Mouse (Mus musculus) heart, embryonic 13.5 days (tissue): Measurements from ENCODE around the gene Mov10l1. TPM values are rescaled to one million over a fixed set of nuclear protein-coding genes. Genes with fewer than 3 reads are reported as not detected.

Experiments used
- ATAC-seq: fragments of 200-750 bp; cut with Nextera tagmentation; 2 replicates; pipeline ENCODE4 v1.8.0; 2017; ENCODE audit warnings: moderate TSS enrichment; ENCODE audit not compliant: insufficient number of reproducible peaks, low FRiP score, low TSS enrichment; ENCODE audit errors: extremely low read depth
- H3K27ac ChIP-seq: fragments of 300-500 bp; sonication (generic); replicated peaks from 2 replicates; pipeline ENCODE4 v1.5.1; 2015; ENCODE audit warnings: moderate library complexity, mild to moderate bottlenecking, inconsistent platforms
- H3K27me3 ChIP-seq: fragments of 300-500 bp; sonication (generic); replicated peaks from 2 replicates; pipeline ENCODE4 v1.6.1; 2015; ENCODE audit warnings: mild to moderate bottlenecking, inconsistent platforms
- H3K36me3 ChIP-seq: fragments of 300-500 bp; sonication (generic); 2 replicates; pipeline ENCODE4 v1.6.1; 2015; ENCODE audit warnings: mild to moderate bottlenecking, inconsistent platforms
- H3K4me1 ChIP-seq: fragments of 300-500 bp; sonication (generic); 2 replicates; pipeline ENCODE4 v1.6.1; 2015; ENCODE audit warnings: inconsistent platforms
- H3K4me2 ChIP-seq: fragments of 300-500 bp; sonication (generic); 2 replicates; pipeline ENCODE4 v1.6.1; 2015; ENCODE audit warnings: inconsistent platforms, mild to moderate bottlenecking, moderate library complexity
- H3K4me3 ChIP-seq: fragments of 300-500 bp; sonication (generic); 2 replicates; pipeline ENCODE4 v1.5.1; 2015; ENCODE audit warnings: moderate library complexity, mild to moderate bottlenecking, inconsistent platforms
- H3K9ac ChIP-seq: fragments of 300-500 bp; sonication (generic); 2 replicates; pipeline ENCODE4 v1.6.1; 2015; ENCODE audit warnings: inconsistent platforms, mild to moderate bottlenecking, moderate library complexity
- H3K9me3 ChIP-seq: fragments of 300-500 bp; sonication (generic); 2 replicates; pipeline ENCODE4 v1.6.1; 2016; ENCODE audit warnings: inconsistent platforms
- WGBS: fragments of 180-500 bp; shearing (Covaris S2); methylation state at CpG from one replicate; pipeline ENCODE4 v1.1.7; 2015; ENCODE audit warnings: mixed read lengths; 5-methylcytosine and 5-hydroxymethylcytosine counted together
- polyA plus RNA-seq: library from polyadenylated mRNA; unstranded; fragments of >200 nt; fragmentation: Nextera tagmentation; extraction: Ambion mirVana; gene quantifications from 2 replicates; pipeline ENCODE4 v1.2.1, GENCODE M21; 2015

The Mov10l1 gene
- polyA plus RNA-seq, 1 experiment from 2014 or later: 62.8 TPM

GRCm38 (mm10) chr15:88964070-88964578 is 18.6 kb upstream of the Mov10l1 start:
- no peak overlapping the region for H3K4me3 ChIP-seq
- no peak overlapping the region for H3K27ac ChIP-seq
- H3K9ac ChIP-seq: no peak overlapping the region
- WGBS: 88% methylated on average over 2 of the region's 2 CpGs
- no peaks in the 10 kb centered on the region for H3K36me3 ChIP-seq
- no peaks in the 10 kb centered on the region for H3K9me3 ChIP-seq
- no peaks in the 10 kb centered on the region for H3K27me3 ChIP-seq
- no peak for ATAC-seq
- no peaks in the 10 kb centered on the region for H3K4me1 ChIP-seq
- no peak overlapping the region for H3K4me2 ChIP-seq

- no peaks in the 10 kb centered on the region for H3K4me1 ChIP-seq
- 79% methylated on average over 4 of the region's 4 CpGs for WGBS
- ATAC-seq: no peak
- no peaks in the 10 kb centered on the region for H3K9me3 ChIP-seq
- H3K4me3 ChIP-seq: no peak overlapping the region
- H3K9ac ChIP-seq: no peak overlapping the region
- H3K36me3 ChIP-seq: no peaks in the 10 kb centered on the region
- H3K27me3 ChIP-seq: no peaks in the 10 kb centered on the region
- no peak overlapping the region for H3K27ac ChIP-seq
- no peak overlapping the region for H3K4me2 ChIP-seq
Observed at GRCm38 (mm10) chr15:88972300-88972699, 10.4 kb upstream of the Mov10l1 start.

GRCm38 (mm10) chr15:88978281-88979137 is 4.2 kb upstream of the Mov10l1 start, which contains the start of gene Mlc1:
Gene Mlc1 (minus strand): TSS chr15:88979007.
- Histone ChIP-seq H3K27me3 (no peaks in the 10 kb centered on the region), H3K27ac (no peak within 1 kb of the TSS), H3K36me3 (no peaks in the 10 kb centered on the region), H3K9ac (no peak within 1 kb of the TSS), H3K4me1 (no peaks in the 10 kb centered on the region), H3K4me3 (no peak within 1 kb of the TSS), H3K9me3 (no peaks in the 10 kb centered on the region), H3K4me2 (no peak within 1 kb of the TSS)
- ATAC-seq: no peak
- WGBS: 69% methylated on average over 10 of the region's 10 CpGs

GRCm38 (mm10) chr15:88979138-88979446 is 3.6 kb upstream of the Mov10l1 start:
- H3K27ac ChIP-seq: no peak overlapping the region
- no peaks in the 10 kb centered on the region for H3K9me3 ChIP-seq
- H3K27me3 ChIP-seq: no peaks in the 10 kb centered on the region
- ATAC-seq: no peak
- H3K4me2 ChIP-seq: no peak overlapping the region
- WGBS: 47% methylated on average over 3 of the region's 3 CpGs
- H3K36me3 ChIP-seq: no peaks in the 10 kb centered on the region
- H3K9ac ChIP-seq: no peak overlapping the region
- no peaks in the 10 kb centered on the region for H3K4me1 ChIP-seq
- no peak overlapping the region for H3K4me3 ChIP-seq

- Histone ChIP-seq H3K9ac (no peak overlapping the region), H3K9me3 (no peaks in the 10 kb centered on the region), H3K27me3 (no peaks in the 10 kb centered on the region), H3K4me2 (no peak overlapping the region), H3K4me1 (no peaks in the 10 kb centered on the region), H3K27ac (no peak overlapping the region), H3K36me3 (no peaks in the 10 kb centered on the region), H3K4me3 (no peak overlapping the region)
- ATAC-seq: no peak
- 63% methylated on average over 2 of the region's 2 CpGs for WGBS
Observed at GRCm38 (mm10) chr15:88989236-88989635, 6.5 kb downstream of the Mov10l1 start.

- H3K4me1 ChIP-seq: no peaks in the 10 kb centered on the region
- no peaks in the 10 kb centered on the region for H3K36me3 ChIP-seq
- 70% methylated on average over 8 of the region's 8 CpGs for WGBS
- no peaks in the 10 kb centered on the region for H3K27me3 ChIP-seq
- H3K27ac ChIP-seq: no peak overlapping the region
- H3K4me2 ChIP-seq: no peak overlapping the region
- no peaks in the 10 kb centered on the region for H3K9me3 ChIP-seq
- H3K9ac ChIP-seq: no peak overlapping the region
- no peak overlapping the region for H3K4me3 ChIP-seq
- no peak for ATAC-seq
Observed at GRCm38 (mm10) chr15:88998636-88999035, 15.9 kb downstream of the Mov10l1 start.

GRCm38 (mm10) chr15:88999124-88999523 is 16.4 kb downstream of the Mov10l1 start:
- WGBS: 81% methylated on average over 2 of the region's 2 CpGs
- Histone ChIP-seq H3K4me2 (no peak overlapping the region), H3K9me3 (no peaks in the 10 kb centered on the region), H3K9ac (no peak overlapping the region), H3K4me3 (no peak overlapping the region), H3K27ac (no peak overlapping the region), H3K4me1 (no peaks in the 10 kb centered on the region), H3K27me3 (no peaks in the 10 kb centered on the region), H3K36me3 (no peaks in the 10 kb centered on the region)
- ATAC-seq: no peak

- Histone ChIP-seq H3K4me3 (no peak overlapping the region), H3K27me3 (no peaks in the 10 kb centered on the region), H3K36me3 (no peaks in the 10 kb centered on the region), H3K9ac (no peak overlapping the region), H3K4me1 (no peaks in the 10 kb centered on the region), H3K9me3 (no peaks in the 10 kb centered on the region), H3K27ac (no peak overlapping the region), H3K4me2 (no peak overlapping the region)
- WGBS: 56% methylated on average over 2 of the region's 2 CpGs
- ATAC-seq: no peak
Observed at GRCm38 (mm10) chr15:89000367-89000766, 17.7 kb downstream of the Mov10l1 start.

- H3K4me3 ChIP-seq: no peak overlapping the region
- no peak overlapping the region for H3K9ac ChIP-seq
- 70% methylated on average over 3 of the region's 3 CpGs for WGBS
- H3K27ac ChIP-seq: no peak overlapping the region
- no peaks in the 10 kb centered on the region for H3K9me3 ChIP-seq
- H3K36me3 ChIP-seq: no peaks in the 10 kb centered on the region
- ATAC-seq: no peak
- no peaks in the 10 kb centered on the region for H3K4me1 ChIP-seq
- no peaks in the 10 kb centered on the region for H3K27me3 ChIP-seq
- H3K4me2 ChIP-seq: no peak overlapping the region
Observed at GRCm38 (mm10) chr15:89001245-89001644, 18.5 kb downstream of the Mov10l1 start.

GRCm38 (mm10) chr15:89007002-89007401 is 24.3 kb downstream of the Mov10l1 start:
- H3K4me2 ChIP-seq: no peak overlapping the region
- no peak overlapping the region for H3K9ac ChIP-seq
- H3K9me3 ChIP-seq: no peaks in the 10 kb centered on the region
- H3K27me3 ChIP-seq: no peaks in the 10 kb centered on the region
- no peak for ATAC-seq
- H3K4me1 ChIP-seq: no peaks in the 10 kb centered on the region
- WGBS: 73% methylated on average over 7 of the region's 7 CpGs
- H3K4me3 ChIP-seq: no peak overlapping the region
- no peaks in the 10 kb centered on the region for H3K36me3 ChIP-seq
- no peak overlapping the region for H3K27ac ChIP-seq

- Histone ChIP-seq H3K4me3 (no peak overlapping the region), H3K9ac (no peak overlapping the region), H3K27ac (no peak overlapping the region), H3K4me2 (no peak overlapping the region), H3K4me1 (no peaks in the 10 kb centered on the region), H3K27me3 (no peaks in the 10 kb centered on the region), H3K9me3 (no peaks in the 10 kb centered on the region), H3K36me3 (no peaks in the 10 kb centered on the region)
- 73% methylated on average over 5 of the region's 5 CpGs for whole genome bisulfite sequencing
- no peak for ATAC-seq
Observed at GRCm38 (mm10) chr15:89007781-89008180, 25.1 kb downstream of the Mov10l1 start.

- Histone ChIP-seq H3K4me3 (no peak overlapping the region), H3K9me3 (no peaks in the 10 kb centered on the region), H3K27me3 (no peaks in the 10 kb centered on the region), H3K36me3 (no peaks in the 10 kb centered on the region), H3K4me2 (no peak overlapping the region), H3K9ac (no peak overlapping the region), H3K27ac (0 out of 2 replicates have a peak overlapping the region, but pooled peaks have one; percentile 21), H3K4me1 (peaks cover 38% of the 10 kb centered on the region)
- WGBS: 64% methylated on average over 3 of the region's 3 CpGs
- ATAC-seq: no peak
Observed at GRCm38 (mm10) chr15:89016722-89017121, 34.0 kb downstream of the Mov10l1 start.
